Mouse (Mus musculus) 416B (cell line): ENCODE data around the gene Dner.
"Not testable (repeated sequence)": the region's sequence is repeated elsewhere in the genome, so short reads cannot be mapped to it uniquely, and the experiment has no call there.

Experiments used
- DNase-seq: peaks from one replicate; pipeline ENCODE4 v3.0.0; 2011; ENCODE audit warnings: low read depth

Dner gene

GRCm38 (mm10) chr1:84396787-84397186, 299.2 kb downstream of the Dner start:
- DNase-seq = no peak

GRCm38 (mm10) chr1:84395928-84396327, 300.1 kb downstream of the Dner start:
- no peak for DNase-seq

GRCm38 (mm10) chr1:84390961-84391360, 305.1 kb downstream of the Dner start:
- DNase-seq = no peak

GRCm38 (mm10) chr1:84387616-84388015, 308.4 kb downstream of the Dner start:
- DNase-seq = no peak

GRCm38 (mm10) chr1:84386481-84387146, 309.4 kb downstream of the Dner start:
- DNase-seq = no peak

GRCm38 (mm10) chr1:84382709-84383108, 313.3 kb downstream of the Dner start:
- DNase-seq = no peak

- no peak for DNase-seq
Observed at GRCm38 (mm10) chr1:84382064-84382463, 314.0 kb downstream of the Dner start.

- DNase-seq = no peak
Observed at GRCm38 (mm10) chr1:84380895-84381294, 315.1 kb downstream of the Dner start.

- DNase-seq = no peak
Observed at GRCm38 (mm10) chr1:84367733-84368132, 328.3 kb downstream of the Dner start.

GRCm38 (mm10) chr1:84366553-84366952, 329.5 kb downstream of the Dner start:
- DNase-seq = no peak

- no peak for DNase-seq
Observed at GRCm38 (mm10) chr1:84363967-84364366, 332.1 kb downstream of the Dner start, which contains the start of gene Pid1. Pid1 (minus strand) TSS chr1:84364180.

GRCm38 (mm10) chr1:84362709-84363617, 333.1 kb downstream of the Dner start:
- peak; percentile 68 for DNase-seq

- DNase-seq = no peak
Observed at GRCm38 (mm10) chr1:84362209-84362608, 333.8 kb downstream of the Dner start.

GRCm38 (mm10) chr1:84361389-84361788, 334.6 kb downstream of the Dner start:
- DNase-seq = no peak

GRCm38 (mm10) chr1:84359611-84360500, 336.2 kb downstream of the Dner start:
- DNase-seq = peak; percentile 79

- no peak for DNase-seq
Observed at GRCm38 (mm10) chr1:84357216-84357615, 338.8 kb downstream of the Dner start.

GRCm38 (mm10) chr1:84350262-84350661, 345.8 kb downstream of the Dner start:
- DNase-seq = peak; percentile 2

- DNase-seq = no peak
Observed at GRCm38 (mm10) chr1:84347796-84348476, 348.1 kb downstream of the Dner start.

- not testable (repeated sequence) for DNase-seq
Observed at GRCm38 (mm10) chr1:84332797-84333196, 363.2 kb downstream of the Dner start.

- not testable (repeated sequence) for DNase-seq
Observed at GRCm38 (mm10) chr1:84331861-84332260, 364.2 kb downstream of the Dner start.

- DNase-seq = no peak
Observed at GRCm38 (mm10) chr1:84325309-84325708, 370.7 kb downstream of the Dner start.
